Mouse (Mus musculus) kidney, embryonic 14.5 days (tissue): ENCODE results near the gene Anxa11. TPM values are rescaled to one million over a fixed set of nuclear protein-coding genes. Genes with fewer than 3 reads are reported as not detected.
A peak's percentile ranks its signal among the peaks of the same experiment; 100 is the strongest.
"Not testable (repeated sequence)": the region's sequence is repeated elsewhere in the genome, so short reads cannot be mapped to it uniquely, and the experiment has no call there.

Source experiments
- ATAC-seq: fragments of 200-750 bp; cut with Nextera tagmentation; 2 replicates; pipeline ENCODE4 v1.8.0; 2017; ENCODE audit warnings: moderate number of reproducible peaks, mild to moderate bottlenecking, moderate TSS enrichment, moderate library complexity; ENCODE audit not compliant: low FRiP score, low TSS enrichment
- H3K27ac ChIP-seq: fragments of 300-500 bp; sonication (generic); 2 replicates; pipeline ENCODE4 v1.5.1; 2014; ENCODE audit warnings: low read depth, mild to moderate bottlenecking, low read length, moderate library complexity, mixed read lengths
- H3K27me3 ChIP-seq: fragments of 300-500 bp; sonication (generic); 2 replicates; pipeline ENCODE4 v1.6.1; 2014; ENCODE audit warnings: mild to moderate bottlenecking, low read length; ENCODE audit not compliant: control insufficient read depth, insufficient read depth
- H3K36me3 ChIP-seq: fragments of 300-500 bp; sonication (generic); 2 replicates; pipeline ENCODE4 v1.6.1; 2014; ENCODE audit warnings: low read length, mixed read lengths; ENCODE audit not compliant: control insufficient read depth, insufficient read depth
- H3K4me1 ChIP-seq: fragments of 300-500 bp; sonication (generic); 2 replicates; pipeline ENCODE4 v1.6.1; 2014; ENCODE audit warnings: low read length, mixed read lengths; ENCODE audit not compliant: control insufficient read depth, insufficient read depth
- H3K4me2 ChIP-seq: fragments of 300-500 bp; sonication (generic); replicated peaks from 2 replicates; pipeline ENCODE4 v1.6.1; 2014; ENCODE audit warnings: low read depth, mild to moderate bottlenecking, low read length
- H3K4me3 ChIP-seq: fragments of 300-500 bp; sonication (generic); 2 replicates; pipeline ENCODE4 v1.5.1; 2014; ENCODE audit warnings: mild to moderate bottlenecking, low read length
- H3K9ac ChIP-seq: fragments of 300-500 bp; sonication (generic); 2 replicates; pipeline ENCODE4 v1.6.1; 2014; ENCODE audit warnings: low read depth, mild to moderate bottlenecking, low read length, moderate library complexity
- H3K9me3 ChIP-seq: fragments of 300-500 bp; sonication (generic); 2 replicates; pipeline ENCODE4 v1.6.1; 2016; ENCODE audit warnings: low read length; ENCODE audit not compliant: control insufficient read depth
- WGBS: fragments of 180-500 bp; shearing (Covaris S2); extraction: QIAGEN DNeasy Blood & Tissue Kit; methylation state at CpG from one replicate; pipeline ENCODE4 v1.1.7; 2014; 5-methylcytosine and 5-hydroxymethylcytosine counted together
- microRNA-seq: library from miRNA; unstranded; fragments of <30 nt; microRNA quantifications from one replicate; pipeline ENCODE4, GENCODE M21; 2016
- polyA plus RNA-seq: library from polyadenylated mRNA; unstranded; fragments of >200 nt; fragmentation: Nextera tagmentation; extraction: Ambion mirVana; gene quantifications from 2 replicates; pipeline ENCODE4 v1.2.1, GENCODE M21; 2014

Gene Anxa11
- polyA plus RNA-seq, 1 experiment from 2014 or later = 44.5 TPM

GRCm38 (mm10) chr14:25905243-25905642 is 63.3 kb downstream of the Anxa11 start:
- ATAC-seq, H3K4me2 ChIP-seq, H3K4me3 ChIP-seq, H3K9me3 ChIP-seq, H3K27ac ChIP-seq, H3K9ac ChIP-seq, H3K36me3 ChIP-seq, H3K4me1 ChIP-seq, H3K27me3 ChIP-seq: not testable (repeated sequence)
- no CpG with 5 or more reads among the region's 5 CpGs for WGBS

GRCm38 (mm10) chr14:25907272-25907671 is 65.3 kb downstream of the Anxa11 start:
- not testable (repeated sequence) for ATAC-seq, H3K27ac ChIP-seq

GRCm38 (mm10) chr14:25908976-25909375 is 67.0 kb downstream of the Anxa11 start:
- H3K4me3 ChIP-seq, H3K4me2 ChIP-seq, H3K36me3 ChIP-seq, H3K4me1 ChIP-seq, H3K9me3 ChIP-seq, ATAC-seq, H3K27ac ChIP-seq, H3K27me3 ChIP-seq, H3K9ac ChIP-seq: not testable (repeated sequence)
- no CpG with 5 or more reads among the region's 8 CpGs for whole genome bisulfite sequencing

More at GRCm38 (mm10) chr14:25907272-25907671, 65.3 kb downstream of the Anxa11 start:
- H3K4me3 ChIP-seq, H3K27me3 ChIP-seq, H3K4me1 ChIP-seq, H3K9ac ChIP-seq, H3K36me3 ChIP-seq, H3K9me3 ChIP-seq, H3K4me2 ChIP-seq: not testable (repeated sequence)
- no CpG with 5 or more reads among the region's 9 CpGs for WGBS

GRCm38 (mm10) chr14:25918427-25919170 is 76.6 kb downstream of the Anxa11 start:
- not testable (repeated sequence) for H3K4me3 ChIP-seq, H3K4me1 ChIP-seq, H3K27me3 ChIP-seq, H3K27ac ChIP-seq, H3K36me3 ChIP-seq, H3K4me2 ChIP-seq, ATAC-seq, H3K9me3 ChIP-seq, H3K9ac ChIP-seq
- no CpG with 5 or more reads among the region's 5 CpGs for WGBS

GRCm38 (mm10) chr14:25926814-25927561 is 85.0 kb downstream of the Anxa11 start:
- WGBS = no CpG with 5 or more reads among the region's 44 CpGs

GRCm38 (mm10) chr14:25927562-25927881 is 85.6 kb downstream of the Anxa11 start, which contains the start of gene Tmem254a:
Tmem254a (minus strand) TSS chr14:25927672.
- not testable (repeated sequence) for H3K4me2 ChIP-seq, H3K9me3 ChIP-seq, H3K9ac ChIP-seq, H3K27ac ChIP-seq, H3K36me3 ChIP-seq, H3K4me3 ChIP-seq, H3K27me3 ChIP-seq, H3K4me1 ChIP-seq
- WGBS = no CpG with 5 or more reads among the region's 10 CpGs
- ATAC-seq = peak; percentile 94

More at GRCm38 (mm10) chr14:25926814-25927561, 85.0 kb downstream of the Anxa11 start:
- ATAC-seq = peak; percentile 91
- H3K9ac ChIP-seq, H3K4me1 ChIP-seq, H3K4me3 ChIP-seq, H3K9me3 ChIP-seq, H3K27me3 ChIP-seq, H3K4me2 ChIP-seq, H3K27ac ChIP-seq, H3K36me3 ChIP-seq: not testable (repeated sequence)

Small RNA genes lying within 50 kb of the gene (microRNA-seq; reads per million reads assigned to microRNA genes)
- not detected for gene Gm23701

Other genes starting within 250 kb of the Anxa11 start
- gene Ppif, start 148.0 kb upstream of the Anxa11 start, polyA plus RNA-seq = 44.4 and 46.6 TPM in 2 replicates
- gene Zcchc24, start 73.1 kb upstream of the Anxa11 start, polyA plus RNA-seq = 17.0 and 24.0 TPM in 2 replicates
- 0.62 TPM in 1 of 2 replicates, not detected in the other for gene Plac9a, start 60.9 kb downstream of the Anxa11 start, polyA plus RNA-seq
- 3.9 and 4.4 TPM in 2 replicates for gene Tmem254a, start 85.5 kb downstream of the Anxa11 start, polyA plus RNA-seq
- gene Cphx1, start 96.1 kb downstream of the Anxa11 start, polyA plus RNA-seq = 0.26 TPM in 1 of 2 replicates, not detected in the other
- 1.2 and 1.9 TPM in 2 replicates for gene Duxbl1, start 136.4 kb downstream of the Anxa11 start, polyA plus RNA-seq
- 11.8 and 21.2 TPM in 2 replicates for gene Gm9780, start 200.6 kb downstream of the Anxa11 start, polyA plus RNA-seq
- gene Tmem254c, start 225.2 kb downstream of the Anxa11 start, polyA plus RNA-seq = 41.4 and 41.7 TPM in 2 replicates
- gene Cphx2, start 239.4 kb downstream of the Anxa11 start, polyA plus RNA-seq = not detected in 2 replicates
- gene Cphx3, start 240.1 kb downstream of the Anxa11 start, polyA plus RNA-seq = not detected in 2 replicates